Mouse (Mus musculus): ENCODE results near the gene Gpalpp1.

GRCm38 (mm10) chr14:76121901-76122662 is 11.5 kb upstream of the Gpalpp1 start:
- TF ChIP-seq CHD2 (IDR thresholded peaks at IDR 0.05; ENCODE audit: low read depth, low read length): no peak
- TF ChIP-seq MAFK (IDR thresholded peaks at IDR 0.05; ENCODE audit: insufficient read depth, low read depth, low read length): no peak

All from ES-E14 (cell line).